Mouse (Mus musculus) neural tube, embryonic 13.5 days (tissue): ENCODE results near the gene Ubr4. TPM values are rescaled to one million over a fixed set of nuclear protein-coding genes. Genes with fewer than 3 reads are reported as not detected.
A peak's percentile ranks its signal among the peaks of the same experiment; 100 is the strongest.

Source experiments
- ATAC-seq: fragments of 200-750 bp; cut with Nextera tagmentation; 2 replicates; pipeline ENCODE4 v1.8.0; 2017; ENCODE audit warnings: low read depth, mild to moderate bottlenecking, moderate TSS enrichment, moderate library complexity
- H3K27ac ChIP-seq: fragments of 300-500 bp; sonication (generic); replicated peaks from 2 replicates; pipeline ENCODE4 v1.5.1; 2015; ENCODE audit warnings: moderate library complexity, mild to moderate bottlenecking, inconsistent platforms
- H3K27me3 ChIP-seq: fragments of 300-500 bp; sonication (generic); 2 replicates; pipeline ENCODE4 v1.6.1; 2015; ENCODE audit warnings: mild to moderate bottlenecking, inconsistent platforms
- H3K36me3 ChIP-seq: fragments of 300-500 bp; sonication (generic); 2 replicates; pipeline ENCODE4 v1.6.1; 2015; ENCODE audit warnings: mild to moderate bottlenecking, inconsistent platforms
- H3K4me1 ChIP-seq: fragments of 300-500 bp; sonication (generic); replicated peaks from 2 replicates; pipeline ENCODE4 v1.6.1; 2015; ENCODE audit warnings: inconsistent platforms
- H3K4me2 ChIP-seq: fragments of 300-500 bp; sonication (generic); 2 replicates; pipeline ENCODE4 v1.6.1; 2015; ENCODE audit warnings: inconsistent platforms, mild to moderate bottlenecking, moderate library complexity
- H3K4me3 ChIP-seq: fragments of 300-500 bp; sonication (generic); 2 replicates; pipeline ENCODE4 v1.5.1; 2015; ENCODE audit warnings: mild to moderate bottlenecking, inconsistent platforms
- H3K9ac ChIP-seq: fragments of 300-500 bp; sonication (generic); 2 replicates; pipeline ENCODE4 v1.6.1; 2015; ENCODE audit warnings: moderate library complexity, mild to moderate bottlenecking, inconsistent platforms
- H3K9me3 ChIP-seq: fragments of 300-500 bp; sonication (generic); 2 replicates; pipeline ENCODE4 v1.6.1; 2016; ENCODE audit warnings: inconsistent platforms
- WGBS: fragments of 180-500 bp; shearing (Covaris S2); methylation state at CpG from one replicate; pipeline ENCODE4 v1.1.7; 2015; 5-methylcytosine and 5-hydroxymethylcytosine counted together
- polyA plus RNA-seq: library from polyadenylated mRNA; unstranded; fragments of >200 nt; fragmentation: Nextera tagmentation; extraction: Ambion mirVana; gene quantifications from 2 replicates; pipeline ENCODE4 v1.2.1, GENCODE M21; 2015

The Ubr4 gene
- polyA plus RNA-seq, 1 experiment from 2014 or later: 74.8 TPM

- peaks cover 23% of the 10 kb centered on the region for H3K27me3 ChIP-seq
- H3K9ac ChIP-seq: no peak overlapping the region
- H3K9me3 ChIP-seq: no peaks in the 10 kb centered on the region
- H3K4me3 ChIP-seq: no peak overlapping the region
- no peak overlapping the region for H3K27ac ChIP-seq
- H3K4me1 ChIP-seq: no peaks in the 10 kb centered on the region
- no peak overlapping the region for H3K4me2 ChIP-seq
- H3K36me3 ChIP-seq: no peaks in the 10 kb centered on the region
- WGBS: 79% methylated on average over 6 of the region's 9 CpGs
- no peak for ATAC-seq
Measured at GRCm38 (mm10) chr4:139334631-139335295, 17.6 kb upstream of the Ubr4 start.

GRCm38 (mm10) chr4:139335507-139335906 is 16.9 kb upstream of the Ubr4 start:
- Histone ChIP-seq H3K27ac (no peak overlapping the region), H3K36me3 (no peaks in the 10 kb centered on the region), H3K4me1 (no peaks in the 10 kb centered on the region), H3K4me2 (no peak overlapping the region), H3K27me3 (peaks cover 23% of the 10 kb centered on the region), H3K9me3 (no peaks in the 10 kb centered on the region), H3K9ac (no peak overlapping the region), H3K4me3 (no peak overlapping the region)
- no peak for ATAC-seq
- WGBS: 72% methylated on average over 7 of the region's 7 CpGs

- Histone ChIP-seq H3K4me3 (no peak overlapping the region), H3K27me3 (peaks cover 23% of the 10 kb centered on the region), H3K36me3 (no peaks in the 10 kb centered on the region), H3K4me2 (peak overlapping the region; percentile 38; the same call in 1 of the 2 replicates), H3K27ac (no peak overlapping the region), H3K9ac (no peak overlapping the region), H3K9me3 (no peaks in the 10 kb centered on the region), H3K4me1 (no peaks in the 10 kb centered on the region)
- no peak for ATAC-seq
- 27% methylated on average over 24 of the region's 24 CpGs for WGBS
Measured at GRCm38 (mm10) chr4:139336822-139337483, 15.5 kb upstream of the Ubr4 start.

- no peak overlapping the region for H3K9ac ChIP-seq
- no peak overlapping the region for H3K4me3 ChIP-seq
- H3K9me3 ChIP-seq: no peaks in the 10 kb centered on the region
- no peaks in the 10 kb centered on the region for H3K4me1 ChIP-seq
- no peak overlapping the region for H3K4me2 ChIP-seq
- H3K36me3 ChIP-seq: no peaks in the 10 kb centered on the region
- H3K27me3 ChIP-seq: peaks cover 23% of the 10 kb centered on the region
- ATAC-seq: no peak
- 58% methylated on average over 33 of the region's 33 CpGs for WGBS
- no peak overlapping the region for H3K27ac ChIP-seq
Measured at GRCm38 (mm10) chr4:139338145-139338544, 14.3 kb upstream of the Ubr4 start.

- H3K27me3 ChIP-seq: peaks cover 23% of the 10 kb centered on the region
- H3K4me2 ChIP-seq: no peak overlapping the region
- no peak overlapping the region for H3K27ac ChIP-seq
- WGBS: 89% methylated on average over 4 of the region's 4 CpGs
- H3K36me3 ChIP-seq: peaks cover 8% of the 10 kb centered on the region
- ATAC-seq: no peak
- H3K9ac ChIP-seq: no peak overlapping the region
- H3K4me1 ChIP-seq: no peaks in the 10 kb centered on the region
- no peak overlapping the region for H3K4me3 ChIP-seq
- H3K9me3 ChIP-seq: no peaks in the 10 kb centered on the region
Measured at GRCm38 (mm10) chr4:139340835-139341234, 11.6 kb upstream of the Ubr4 start.

- Histone ChIP-seq H3K4me3 (no peak overlapping the region), H3K9me3 (no peaks in the 10 kb centered on the region), H3K36me3 (peaks cover 17% of the 10 kb centered on the region), H3K9ac (no peak overlapping the region), H3K27ac (no peak overlapping the region), H3K4me2 (no peak overlapping the region), H3K27me3 (peaks cover 18% of the 10 kb centered on the region), H3K4me1 (no peaks in the 10 kb centered on the region)
- WGBS: 82% methylated on average over 7 of the region's 7 CpGs
- no peak for ATAC-seq
Measured at GRCm38 (mm10) chr4:139341556-139342233, 10.7 kb upstream of the Ubr4 start.

- no peak overlapping the region for H3K9ac ChIP-seq
- peaks cover 37% of the 10 kb centered on the region for H3K36me3 ChIP-seq
- ATAC-seq: no peak
- H3K9me3 ChIP-seq: no peaks in the 10 kb centered on the region
- no peaks in the 10 kb centered on the region for H3K27me3 ChIP-seq
- no peak overlapping the region for H3K27ac ChIP-seq
- no peaks in the 10 kb centered on the region for H3K4me1 ChIP-seq
- WGBS: 76% methylated on average over 5 of the region's 5 CpGs
- H3K4me2 ChIP-seq: no peak overlapping the region
- H3K4me3 ChIP-seq: no peak overlapping the region
Measured at GRCm38 (mm10) chr4:139343718-139344117, 8.7 kb upstream of the Ubr4 start.

- peaks cover 2% of the 10 kb centered on the region for H3K4me1 ChIP-seq
- peaks cover 49% of the 10 kb centered on the region for H3K36me3 ChIP-seq
- H3K4me2 ChIP-seq: no peak overlapping the region
- H3K9me3 ChIP-seq: no peaks in the 10 kb centered on the region
- WGBS: 78% methylated on average over 23 of the region's 23 CpGs
- H3K27ac ChIP-seq: no peak overlapping the region
- no peaks in the 10 kb centered on the region for H3K27me3 ChIP-seq
- 0 out of 2 replicates have a peak, but pooled peaks have one; percentile 19 for ATAC-seq
- H3K4me3 ChIP-seq: no peak overlapping the region
- no peak overlapping the region for H3K9ac ChIP-seq
Measured at GRCm38 (mm10) chr4:139345416-139346019, 6.9 kb upstream of the Ubr4 start.

- Histone ChIP-seq H3K27ac (peak overlapping the region; percentile 98), H3K27me3 (no peaks in the 10 kb centered on the region), H3K4me2 (peak overlapping the region; percentile 97), H3K9ac (peak overlapping the region; percentile 95), H3K4me1 (peaks cover 27% of the 10 kb centered on the region), H3K4me3 (peak overlapping the region; percentile 85), H3K9me3 (no peaks in the 10 kb centered on the region), H3K36me3 (peaks cover 55% of the 10 kb centered on the region)
- ATAC-seq: no peak
- WGBS: 0% methylated on average over 7 of the region's 7 CpGs
Measured at GRCm38 (mm10) chr4:139352832-139353231, 423 bp downstream of the Ubr4 start.

GRCm38 (mm10) chr4:139357211-139357610 is 4.8 kb downstream of the Ubr4 start:
- H3K4me1 ChIP-seq: peaks cover 12% of the 10 kb centered on the region
- H3K36me3 ChIP-seq: peaks cover 78% of the 10 kb centered on the region
- no peaks in the 10 kb centered on the region for H3K9me3 ChIP-seq
- H3K4me2 ChIP-seq: no peak overlapping the region
- no peak overlapping the region for H3K27ac ChIP-seq
- no peak overlapping the region for H3K9ac ChIP-seq
- 91% methylated on average over 3 of the region's 3 CpGs for whole genome bisulfite sequencing
- H3K27me3 ChIP-seq: no peaks in the 10 kb centered on the region
- ATAC-seq: no peak
- H3K4me3 ChIP-seq: no peak overlapping the region

- no peaks in the 10 kb centered on the region for H3K27me3 ChIP-seq
- H3K36me3 ChIP-seq: peaks cover 98% of the 10 kb centered on the region
- no peaks in the 10 kb centered on the region for H3K9me3 ChIP-seq
- 94% methylated on average over 11 of the region's 11 CpGs for WGBS
- H3K4me2 ChIP-seq: no peak overlapping the region
- no peak overlapping the region for H3K9ac ChIP-seq
- no peak for ATAC-seq
- H3K27ac ChIP-seq: no peak overlapping the region
- no peaks in the 10 kb centered on the region for H3K4me1 ChIP-seq
- H3K4me3 ChIP-seq: no peak overlapping the region
Measured at GRCm38 (mm10) chr4:139360761-139361548, 8.5 kb downstream of the Ubr4 start.
